Mouse (Mus musculus): ENCODE measurements around the gene Fkbp7. TPM values are rescaled to one million over a fixed set of nuclear protein-coding genes. Genes with fewer than 3 reads are reported as not detected.

Gene Fkbp7
- polyA plus RNA-seq (2015; fragmentation: Nextera tagmentation; extraction: Ambion mirVana): 151 and 159 TPM in 2 replicates

DNA sequence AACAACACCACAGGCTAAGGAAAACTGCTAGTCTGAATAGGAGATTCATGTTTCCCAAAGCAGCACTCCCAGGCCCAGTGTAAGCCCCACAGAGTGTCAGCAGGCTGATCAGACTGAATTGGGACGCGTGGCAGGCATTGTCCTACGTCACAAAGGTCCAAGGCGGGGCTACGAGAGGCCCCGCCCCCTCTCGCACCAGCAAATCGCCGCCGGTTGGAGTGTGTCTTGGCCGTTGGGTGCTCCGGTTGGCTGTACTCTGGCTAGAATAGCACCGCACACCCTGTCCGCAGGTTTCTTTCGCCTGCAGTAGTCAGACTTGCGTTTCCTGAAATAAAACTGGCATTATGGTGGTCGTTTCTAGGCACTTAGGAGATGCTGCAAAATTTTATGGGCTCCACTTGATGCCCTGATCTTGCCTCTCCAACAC, at the start of gene Fkbp7:
Gene Fkbp7 (minus strand): TSS at position 151 of the 427 bp plus-strand sequence.
- peaks cover 7% of the 10 kb centered on the region; the same call in 1 of the 2 replicates for H3K36me3 ChIP-seq
- H3K27me3 ChIP-seq: no peaks in the 10 kb centered on the region
- 0% methylated on average over 17 of the region's 17 CpGs for WGBS
- peak; percentile 89 for ATAC-seq (ENCODE audit: insufficient number of reproducible peaks, low FRiP score, low TSS enrichment, low read depth)
- peak within 1 kb of the TSS; percentile 47 for H3K9ac ChIP-seq
- H3K4me2 ChIP-seq: peak within 1 kb of the TSS; percentile 51
- H3K9me3 ChIP-seq: no peaks in the 10 kb centered on the region
- H3K4me3 ChIP-seq: peak within 1 kb of the TSS; percentile 42
- peaks cover 22% of the 10 kb centered on the region for H3K4me1 ChIP-seq
- H3K27ac ChIP-seq: peak within 1 kb of the TSS; percentile 85

DNA sequence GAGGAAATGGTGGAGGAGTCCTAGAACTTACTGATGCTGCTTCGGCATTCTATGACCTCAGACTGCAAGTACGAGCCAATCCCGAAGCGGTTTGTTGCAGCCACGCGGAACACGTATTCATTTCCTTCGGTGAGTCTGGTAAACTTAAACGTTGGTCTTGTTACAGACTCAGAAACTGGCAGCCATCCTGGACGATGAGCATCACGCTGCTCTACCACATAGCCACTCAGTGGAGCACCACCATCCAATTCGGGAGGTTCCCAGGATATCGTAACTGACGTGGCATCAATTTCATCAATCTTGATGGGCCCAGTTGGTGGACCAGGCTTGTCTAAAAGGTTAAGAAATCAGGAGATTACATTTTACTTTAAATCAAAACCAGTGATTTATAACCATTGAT, 46.7 kb upstream of the Fkbp7 start:
- Histone ChIP-seq H3K4me1 (no peaks in the 10 kb centered on the region), H3K27ac (no peak overlapping the region), H3K4me3 (no peak overlapping the region), H3K9ac (no peak overlapping the region), H3K4me2 (no peak overlapping the region), H3K27me3 (no peaks in the 10 kb centered on the region), H3K9me3 (peaks cover 10% of the 10 kb centered on the region; the same call in 1 of the 2 replicates), H3K36me3 (peaks cover 9% of the 10 kb centered on the region)
- ATAC-seq (ENCODE audit: insufficient number of reproducible peaks, low FRiP score, low TSS enrichment, low read depth): no peak
- WGBS: 95% methylated on average over 14 of the region's 14 CpGs

DNA sequence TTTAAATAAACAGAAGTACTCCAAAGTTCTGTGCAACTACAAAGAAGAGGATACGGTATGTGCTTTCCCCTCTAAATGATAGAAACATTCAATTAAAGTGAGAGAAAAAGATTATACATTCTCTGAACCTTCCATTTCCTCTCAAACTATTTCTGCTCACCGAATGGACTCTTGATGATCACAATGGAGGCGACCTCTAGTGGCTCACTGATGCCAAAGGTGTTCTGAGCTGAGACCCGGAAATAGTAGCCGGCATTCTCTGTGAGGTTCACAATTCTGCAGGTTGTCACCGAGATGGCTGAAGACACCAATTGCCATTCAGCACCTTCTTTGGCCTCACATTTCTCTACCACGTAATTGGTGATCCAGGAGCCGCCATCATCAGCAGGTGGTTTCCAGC, 42.1 kb upstream of the Fkbp7 start:
- ATAC-seq (ENCODE audit: insufficient number of reproducible peaks, low FRiP score, low TSS enrichment, low read depth): no peak
- H3K4me1 ChIP-seq: no peaks in the 10 kb centered on the region
- H3K36me3 ChIP-seq: peaks cover 44% of the 10 kb centered on the region
- no peaks in the 10 kb centered on the region for H3K27me3 ChIP-seq
- H3K9ac ChIP-seq: no peak overlapping the region
- no peak overlapping the region for H3K4me2 ChIP-seq
- H3K9me3 ChIP-seq: 0 out of 2 replicates have a peak, but pooled peaks cover 6% of the 10 kb centered on the region
- 69% methylated on average over 8 of the region's 8 CpGs for WGBS
- no peak overlapping the region for H3K4me3 ChIP-seq
- H3K27ac ChIP-seq: no peak overlapping the region

DNA sequence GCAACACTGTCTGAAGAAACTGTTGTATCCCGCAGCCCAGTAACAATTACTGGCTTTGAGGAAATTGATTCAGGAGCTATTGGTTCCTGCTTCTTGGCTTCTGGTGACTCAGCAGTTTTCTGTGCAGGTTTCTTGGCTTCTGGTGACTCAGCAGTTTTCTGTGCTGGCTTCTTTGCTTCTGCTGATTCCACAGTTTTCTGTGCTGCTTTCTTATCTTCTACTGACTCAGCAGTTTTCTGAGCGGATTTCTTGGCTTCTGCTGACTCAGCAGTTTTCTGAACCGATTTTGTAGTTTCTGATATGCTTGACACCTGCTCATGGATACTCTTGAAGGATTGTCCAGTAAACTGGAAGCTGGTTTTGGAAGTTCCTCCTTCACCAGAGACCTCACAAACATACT, 35.6 kb upstream of the Fkbp7 start:
- H3K9ac ChIP-seq: no peak overlapping the region
- ATAC-seq (ENCODE audit: insufficient number of reproducible peaks, low FRiP score, low TSS enrichment, low read depth): no peak
- H3K4me1 ChIP-seq: no peaks in the 10 kb centered on the region
- H3K36me3 ChIP-seq: peaks cover 46% of the 10 kb centered on the region
- H3K4me2 ChIP-seq: no peak overlapping the region
- H3K27me3 ChIP-seq: no peaks in the 10 kb centered on the region
- WGBS: 89% methylated on average over 3 of the region's 3 CpGs
- H3K4me3 ChIP-seq: no peak overlapping the region
- H3K9me3 ChIP-seq: no peaks in the 10 kb centered on the region
- H3K27ac ChIP-seq: no peak overlapping the region

DNA sequence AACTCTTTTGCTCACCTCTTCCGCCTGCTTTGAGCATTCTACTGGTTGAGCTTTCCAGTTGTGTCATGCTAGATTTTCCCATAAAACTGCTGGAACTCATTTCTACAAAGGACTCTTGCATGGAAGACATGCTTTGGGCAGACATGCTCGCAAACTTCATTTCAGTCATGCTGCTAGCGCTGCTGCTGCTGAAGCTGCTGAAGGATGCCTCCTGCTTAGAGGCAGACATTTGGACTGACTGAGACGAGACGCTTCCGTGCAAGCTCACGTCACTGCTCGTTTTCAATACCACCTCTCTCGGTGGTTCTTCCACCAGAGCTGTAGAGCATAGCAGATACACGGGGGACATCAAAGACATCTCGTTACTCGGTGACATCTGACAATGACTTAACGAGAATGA, 32.7 kb upstream of the Fkbp7 start:
- H3K27me3 ChIP-seq: no peaks in the 10 kb centered on the region

DNA sequence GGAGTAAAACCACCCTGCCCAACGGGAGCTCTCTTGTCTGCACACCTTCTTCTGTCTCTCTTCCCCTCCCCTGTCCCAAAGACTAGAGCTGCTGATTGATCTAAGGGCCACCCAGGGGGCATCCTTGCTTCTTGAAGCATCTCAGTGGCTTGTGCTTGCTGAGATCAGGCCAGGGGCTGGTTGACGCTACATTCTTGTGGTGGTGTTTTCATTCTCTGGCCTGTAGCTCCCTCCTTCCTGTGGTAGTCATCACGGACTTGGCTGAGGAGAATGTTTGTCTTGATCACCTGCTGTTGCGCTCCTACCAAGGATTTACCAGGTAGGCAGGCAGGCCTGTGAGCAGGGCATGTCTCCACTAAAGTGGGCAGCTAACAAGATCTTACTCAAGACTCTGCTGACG, 29.8 kb upstream of the Fkbp7 start:
- Histone ChIP-seq H3K36me3 (peaks cover 2% of the 10 kb centered on the region; the same call in 1 of the 2 replicates), H3K4me3 (no peak overlapping the region), H3K27me3 (no peaks in the 10 kb centered on the region), H3K27ac (no peak overlapping the region), H3K9ac (no peak overlapping the region), H3K4me1 (no peaks in the 10 kb centered on the region), H3K9me3 (no peaks in the 10 kb centered on the region), H3K4me2 (no peak overlapping the region)
- no peak for ATAC-seq (ENCODE audit: insufficient number of reproducible peaks, low FRiP score, low TSS enrichment, low read depth)
- WGBS: 80% methylated on average over 5 of the region's 5 CpGs

More for the DNA sequence above, 32.7 kb upstream of the Fkbp7 start:
- H3K9ac ChIP-seq: no peak overlapping the region
- ATAC-seq (ENCODE audit: insufficient number of reproducible peaks, low FRiP score, low TSS enrichment, low read depth): no peak
- H3K4me1 ChIP-seq: no peaks in the 10 kb centered on the region
- H3K4me2 ChIP-seq: no peak overlapping the region
- no peaks in the 10 kb centered on the region for H3K9me3 ChIP-seq
- peaks cover 22% of the 10 kb centered on the region for H3K36me3 ChIP-seq
- H3K4me3 ChIP-seq: no peak overlapping the region
- H3K27ac ChIP-seq: no peak overlapping the region
- WGBS: 81% methylated on average over 13 of the region's 13 CpGs

DNA sequence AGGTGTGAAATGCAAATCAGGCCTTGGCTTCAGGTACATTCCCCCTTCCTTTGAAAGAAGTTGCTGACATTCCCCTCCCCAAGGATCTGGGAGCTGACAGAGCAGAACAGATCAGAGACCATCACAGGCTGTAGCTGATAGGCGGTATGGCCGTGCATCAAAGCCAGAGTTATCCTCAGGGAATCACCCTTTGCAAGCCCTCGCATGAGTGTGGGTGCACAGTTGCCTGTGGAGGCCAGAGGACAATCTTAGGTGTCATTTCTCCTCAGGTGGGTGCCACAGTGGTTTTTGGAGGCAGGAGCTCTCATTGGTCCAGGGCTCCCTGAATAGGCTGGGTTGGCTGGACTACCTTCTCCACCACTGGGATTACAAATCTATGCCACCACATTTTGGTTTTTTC, 29.3 kb upstream of the Fkbp7 start:
- H3K36me3 ChIP-seq: peaks cover 7% of the 10 kb centered on the region
- H3K9ac ChIP-seq: no peak overlapping the region
- H3K27me3 ChIP-seq: no peaks in the 10 kb centered on the region
- no peak overlapping the region for H3K27ac ChIP-seq
- H3K4me2 ChIP-seq: no peak overlapping the region
- 71% methylated on average over 3 of the region's 3 CpGs for WGBS
- no peak for ATAC-seq (ENCODE audit: insufficient number of reproducible peaks, low FRiP score, low TSS enrichment, low read depth)
- H3K4me3 ChIP-seq: no peak overlapping the region
- no peaks in the 10 kb centered on the region for H3K4me1 ChIP-seq
- H3K9me3 ChIP-seq: no peaks in the 10 kb centered on the region

DNA sequence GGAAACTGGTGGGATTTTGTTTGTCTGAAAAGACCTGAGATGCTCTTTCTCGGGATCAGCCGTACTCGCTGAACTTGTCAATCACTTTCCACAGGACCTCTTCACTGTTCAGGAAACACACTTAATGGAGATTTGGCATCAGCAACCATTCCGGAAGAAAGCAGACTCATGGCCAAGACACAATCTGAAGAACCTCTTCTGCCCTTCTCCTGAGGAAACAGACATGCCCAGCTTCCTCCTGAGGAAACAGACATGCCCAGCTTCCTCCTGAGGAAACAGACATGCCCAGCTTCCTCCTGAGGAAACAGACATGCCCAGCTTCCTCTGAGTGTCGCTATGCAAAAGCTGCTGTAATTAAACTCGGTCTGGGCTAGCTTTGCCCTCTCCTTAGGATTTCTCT, 22.4 kb upstream of the Fkbp7 start:
- peaks cover 59% of the 10 kb centered on the region for H3K36me3 ChIP-seq
- H3K4me3 ChIP-seq: no peak overlapping the region

DNA sequence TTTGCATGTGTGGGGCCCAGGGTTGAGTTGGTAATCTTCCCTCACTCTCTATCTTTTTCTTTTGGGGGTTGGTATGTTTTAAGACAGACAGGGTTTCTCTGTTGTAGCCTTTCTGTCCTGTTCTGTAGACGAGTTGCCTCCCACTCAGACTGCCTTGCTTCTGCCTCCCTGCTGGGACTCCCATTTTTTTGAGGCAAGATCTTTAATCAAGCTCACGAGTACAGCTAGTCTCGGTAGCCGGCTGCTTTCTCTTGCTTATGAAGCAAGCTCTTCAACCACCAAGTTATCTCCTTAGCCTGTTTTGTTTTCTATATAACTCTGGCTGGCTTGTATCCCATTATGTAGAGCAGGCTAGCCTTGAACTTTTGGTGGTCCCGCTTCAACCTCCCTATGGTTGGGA, 20.8 kb upstream of the Fkbp7 start:
- Histone ChIP-seq H3K4me2 (no peak overlapping the region), H3K9me3 (no peaks in the 10 kb centered on the region), H3K9ac (no peak overlapping the region), H3K4me3 (no peak overlapping the region), H3K4me1 (no peaks in the 10 kb centered on the region), H3K27ac (no peak overlapping the region), H3K27me3 (no peaks in the 10 kb centered on the region), H3K36me3 (peaks cover 63% of the 10 kb centered on the region)
- ATAC-seq (ENCODE audit: insufficient number of reproducible peaks, low FRiP score, low TSS enrichment, low read depth): no peak
- WGBS: 82% methylated on average over 5 of the region's 5 CpGs

More for the DNA sequence above, 22.4 kb upstream of the Fkbp7 start:
- WGBS: 84% methylated on average over 6 of the region's 6 CpGs
- Histone ChIP-seq H3K27ac (no peak overlapping the region), H3K27me3 (no peaks in the 10 kb centered on the region), H3K4me1 (no peaks in the 10 kb centered on the region), H3K4me2 (no peak overlapping the region), H3K9me3 (no peaks in the 10 kb centered on the region), H3K9ac (no peak overlapping the region)
- no peak for ATAC-seq (ENCODE audit: insufficient number of reproducible peaks, low FRiP score, low TSS enrichment, low read depth)

DNA sequence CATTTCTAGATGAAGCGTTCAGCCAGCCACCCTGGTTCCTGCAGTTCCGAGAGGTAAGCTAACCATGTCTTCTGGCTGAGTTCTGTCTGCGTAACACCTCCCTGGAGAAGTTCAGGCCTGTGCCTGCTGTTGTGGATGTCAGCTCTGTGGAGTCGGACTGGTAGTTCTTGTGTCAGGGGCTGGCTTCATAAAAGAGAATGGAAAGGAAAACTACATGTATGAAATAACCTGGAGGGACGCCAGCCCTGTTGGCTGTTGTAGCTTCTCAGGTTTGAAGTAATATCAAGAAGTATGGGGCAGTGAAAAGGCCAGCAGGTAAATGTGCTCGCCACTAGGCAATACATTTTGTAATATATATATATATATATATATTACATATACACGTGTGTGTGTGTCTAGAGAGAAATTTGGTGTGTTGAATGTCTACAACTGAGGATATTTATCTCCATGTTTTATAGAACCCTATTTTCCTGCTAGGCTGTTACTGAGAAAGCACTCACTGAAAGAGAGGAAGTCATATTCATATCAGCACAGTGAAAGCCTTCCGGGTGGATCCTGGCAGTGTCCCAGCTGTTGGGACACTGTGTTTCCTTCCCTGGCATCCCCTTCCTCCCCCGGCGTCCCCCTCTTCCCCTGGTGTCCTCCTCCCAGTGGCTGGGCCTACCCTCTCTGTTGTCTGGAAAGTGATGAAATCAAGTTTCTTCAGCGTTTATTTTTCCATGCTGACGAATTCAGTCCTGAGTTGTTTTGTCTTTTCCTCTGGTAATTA, 17.7 kb upstream of the Fkbp7 start:
- 83% methylated on average over 12 of the region's 12 CpGs for WGBS

DNA sequence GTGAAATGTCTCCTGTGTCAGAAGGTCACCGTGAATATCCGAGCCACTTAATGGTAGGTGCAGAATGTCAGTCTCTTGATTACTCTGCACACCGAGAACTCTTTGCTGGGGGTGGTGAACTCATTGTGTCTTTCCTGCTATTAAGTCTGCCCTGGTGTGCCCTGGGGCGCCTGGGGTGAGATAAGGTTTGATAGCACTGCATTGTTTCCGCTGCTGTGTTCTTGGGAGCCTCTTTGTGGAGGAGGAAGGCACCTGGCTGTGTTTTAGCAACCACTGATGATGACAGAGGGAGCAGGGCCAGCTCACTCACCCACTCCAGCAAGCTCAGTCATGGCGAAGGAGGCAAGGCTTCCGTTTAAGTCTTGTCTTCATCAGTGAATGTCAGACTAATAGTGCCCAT, 15.2 kb upstream of the Fkbp7 start:
- Histone ChIP-seq H3K27me3 (no peaks in the 10 kb centered on the region), H3K27ac (no peak overlapping the region), H3K4me2 (no peak overlapping the region), H3K36me3 (peaks cover 83% of the 10 kb centered on the region), H3K9ac (no peak overlapping the region), H3K4me3 (no peak overlapping the region), H3K9me3 (no peaks in the 10 kb centered on the region), H3K4me1 (no peaks in the 10 kb centered on the region)
- ATAC-seq (ENCODE audit: insufficient number of reproducible peaks, low FRiP score, low TSS enrichment, low read depth): no peak
- WGBS: 60% methylated on average over 7 of the region's 7 CpGs

More for the DNA sequence above, 17.7 kb upstream of the Fkbp7 start:
- H3K27ac ChIP-seq: no peak overlapping the region
- no peaks in the 10 kb centered on the region for H3K9me3 ChIP-seq
- peaks cover 86% of the 10 kb centered on the region for H3K36me3 ChIP-seq
- H3K4me1 ChIP-seq: no peaks in the 10 kb centered on the region
- H3K4me2 ChIP-seq: no peak overlapping the region
- no peak overlapping the region for H3K4me3 ChIP-seq
- no peak for ATAC-seq (ENCODE audit: insufficient number of reproducible peaks, low FRiP score, low TSS enrichment, low read depth)
- no peak overlapping the region for H3K9ac ChIP-seq
- H3K27me3 ChIP-seq: no peaks in the 10 kb centered on the region

DNA sequence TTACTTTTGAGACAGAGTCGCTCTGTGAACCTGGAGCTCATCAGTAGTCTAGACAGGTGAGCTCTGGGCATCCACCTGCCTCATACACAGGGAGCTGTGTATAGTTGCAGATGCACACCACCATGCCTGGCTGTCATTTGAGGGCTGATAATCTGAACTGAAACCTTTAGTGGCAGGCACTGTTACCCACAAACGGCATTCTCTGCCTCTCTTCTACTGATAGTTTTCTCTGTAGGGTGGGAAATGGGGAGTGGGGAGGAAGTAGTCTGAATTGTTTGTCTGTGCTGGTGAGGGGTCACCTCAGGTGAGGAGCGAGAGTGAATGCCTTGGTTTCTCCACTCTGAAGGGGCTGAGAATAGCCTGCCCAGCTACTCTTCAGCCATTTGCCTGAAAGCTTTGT, 14.7 kb upstream of the Fkbp7 start:
- Histone ChIP-seq H3K9me3 (no peaks in the 10 kb centered on the region), H3K27ac (no peak overlapping the region), H3K36me3 (peaks cover 83% of the 10 kb centered on the region), H3K4me1 (no peaks in the 10 kb centered on the region), H3K9ac (no peak overlapping the region), H3K27me3 (no peaks in the 10 kb centered on the region), H3K4me3 (no peak overlapping the region), H3K4me2 (no peak overlapping the region)
- ATAC-seq (ENCODE audit: insufficient number of reproducible peaks, low FRiP score, low TSS enrichment, low read depth): no peak
- 85% methylated on average over 3 of the region's 3 CpGs for WGBS

Measured in limb, embryonic 15.5 days (tissue).